Mouse (Mus musculus) CH12.LX (cell line): ENCODE results near the gene Pam.

Experiments used
- CTCF ChIP-seq, 2 experiments: IDR thresholded peaks in 1 of 2; conservative IDR thresholded peaks in 1 of 2; 2 replicates each; pipeline ENCODE4 v1.5.1; 2011 to 2012; ENCODE audit warnings: low read depth in 2 of 2, low read length in 2 of 2, improper control_type of control experiment in 1 of 2, inconsistent platforms in 1 of 2, mild to moderate bottlenecking in 1 of 2, moderate library complexity in 1 of 2
- E2F4 ChIP-seq: IDR thresholded peaks from 2 replicates; pipeline ENCODE4 v1.6.1; 2011; ENCODE audit warnings: low read depth, low read length, improper control_type of control experiment; ENCODE audit not compliant: insufficient replicate concordance
- EP300 ChIP-seq: IDR thresholded peaks from 2 replicates; pipeline ENCODE4 v1.6.1; 2011; ENCODE audit warnings: low read length, improper control_type of control experiment
- MAFK ChIP-seq: IDR thresholded peaks from 2 replicates; pipeline ENCODE4 v1.6.1; 2011; ENCODE audit warnings: low read length, improper control_type of control experiment; ENCODE audit not compliant: insufficient replicate concordance
- MAX ChIP-seq: IDR thresholded peaks from 2 replicates; pipeline ENCODE4 v1.6.1; 2011; ENCODE audit warnings: low read length, improper control_type of control experiment
- MEF2A ChIP-seq: IDR thresholded peaks from 2 replicates; pipeline ENCODE4 v1.6.1; 2014; ENCODE audit warnings: low read depth, mild to moderate bottlenecking, inconsistent platforms, low read length, improper control_type of control experiment, borderline replicate concordance
- POLR2A ChIP-seq: IDR thresholded peaks from 2 replicates; pipeline ENCODE4 v1.6.1; 2011; ENCODE audit warnings: low read depth, mild to moderate bottlenecking, improper control_type of control experiment, low read length
- RCOR1 ChIP-seq: conservative IDR thresholded peaks from 2 replicates; pipeline ENCODE4 v1.6.1; 2012; ENCODE audit warnings: low read depth, mild to moderate bottlenecking, inconsistent platforms, low read length, improper control_type of control experiment
- ZC3H11A ChIP-seq: IDR thresholded peaks from 2 replicates; pipeline ENCODE4 v1.6.1; 2012; ENCODE audit warnings: low read depth, mild to moderate bottlenecking, inconsistent platforms, low read length, improper control_type of control experiment
- ZNF384 ChIP-seq: IDR thresholded peaks from 2 replicates; pipeline ENCODE4 v1.6.1; 2012; ENCODE audit warnings: low read depth, low read length, improper control_type of control experiment, inconsistent platforms

DNA sequence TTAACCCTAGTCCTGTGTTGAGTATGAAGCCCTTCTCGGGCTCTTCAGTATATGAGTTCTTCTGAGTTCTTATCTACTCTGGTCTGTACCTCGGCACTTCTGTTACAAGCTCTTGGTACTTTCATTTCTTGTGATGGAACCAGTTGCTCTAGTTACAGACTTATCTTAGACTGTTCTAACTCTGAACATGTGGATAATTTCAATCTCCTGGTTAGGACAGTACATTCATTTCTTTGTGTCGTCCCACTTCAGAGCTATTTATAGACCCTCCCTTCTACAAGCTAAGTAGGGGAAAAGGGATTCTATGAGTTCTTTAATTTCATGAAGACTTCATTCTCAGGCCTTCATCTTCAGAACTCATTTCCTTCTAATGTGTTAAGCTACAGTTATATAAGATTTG, 307.8 kb downstream of the Pam start:
- TF ChIP-seq RCOR1 = no peak
- TF ChIP-seq E2F4 = no peak
- no peak for TF ChIP-seq CTCF (conservative IDR thresholded peaks at IDR 0.05 in 1 of 2, IDR thresholded peaks at IDR 0.05 in 1 of 2; ENCODE audit: low read depth in 2 of 2, low read length in 2 of 2)
- TF ChIP-seq POLR2A = no peak
- TF ChIP-seq EP300 = no peak
- no peak for TF ChIP-seq ZNF384
- no peak for TF ChIP-seq MAFK
- no peak for TF ChIP-seq MAX
- no peak for TF ChIP-seq MEF2A
- no peak for TF ChIP-seq ZC3H11A
